ENCODE assay signal across 8 mouse cellular contexts in the genomic region with DNA sequence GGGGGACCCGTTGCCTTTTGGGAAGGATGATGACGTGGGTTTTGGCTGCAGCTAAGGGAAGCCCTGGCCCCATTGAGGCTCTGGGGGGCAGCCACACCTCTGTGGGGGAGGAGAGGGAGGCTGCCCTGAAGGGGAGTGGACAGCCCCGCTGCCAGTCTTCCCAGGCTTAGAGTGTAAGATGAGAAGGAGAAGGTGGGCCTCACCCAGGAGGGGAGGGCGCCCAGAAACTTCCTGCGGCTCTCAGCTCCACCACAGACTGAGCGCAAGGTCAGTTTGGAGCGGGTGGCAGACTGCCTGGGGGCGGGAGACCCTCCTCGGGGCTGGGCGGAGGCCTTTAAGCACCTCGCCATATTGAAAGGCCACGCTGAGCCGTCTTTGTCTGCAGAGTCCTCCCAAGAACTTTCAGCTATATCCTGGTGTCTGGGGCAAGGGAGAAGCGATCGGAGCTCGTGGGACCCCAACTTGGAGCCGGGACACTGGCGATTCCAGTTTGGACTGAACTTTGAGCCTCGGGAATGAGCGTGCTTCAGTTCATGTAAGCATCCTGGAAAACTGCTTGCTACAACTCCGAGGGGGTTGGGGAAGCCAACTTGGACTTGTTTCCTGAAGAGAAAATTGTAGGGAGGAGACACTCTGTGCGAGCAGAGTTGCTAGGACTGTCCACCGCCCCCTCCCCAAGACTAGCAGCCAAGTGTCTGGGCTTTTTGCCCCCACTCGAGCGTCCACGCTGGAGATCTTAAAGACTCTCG. TPM values are rescaled to one million over a fixed set of nuclear protein-coding genes. Genes with fewer than 3 reads are reported as not detected.
DNase-seq lines count a peak whose midpoint lies in the region; ATAC-seq and TF ChIP-seq lines count a peak whose summit lies in the region.

No protein-coding gene starts in this region.

- no peak for TF ChIP-seq EP300 in lung, postnatal 0 days (IDR thresholded peaks at IDR 0.05)

- WGBS in embryonic facial prominence, embryonic 10.5 days: under 1% methylated on average over 27 of the region's 27 CpGs
- WGBS in heart, embryonic 10.5 days: under 1% methylated on average over 27 of the region's 27 CpGs
- WGBS in lung, postnatal 0 days: under 1% methylated on average over 27 of the region's 27 CpGs

- H3K4me2 ChIP-seq in lung, postnatal 0 days (replicated peaks; ENCODE audit: low read depth, low read length): peak overlapping the region; percentile 78

- H3K27ac ChIP-seq in embryonic facial prominence, embryonic 10.5 days (replicated peaks): peak overlapping the region; percentile 92
- peak overlapping the region; percentile 97 for H3K27ac ChIP-seq in heart, embryonic 10.5 days
- H3K27ac ChIP-seq in lung, postnatal 0 days (ENCODE audit: low read length): peak overlapping the region; percentile 78

- no peak for ATAC-seq in erythroblast, adult 5-6 weeks (replicated peaks; ENCODE audit: low FRiP score, poor library complexity, severe bottlenecking)
- ATAC-seq in lung, postnatal 0 days: peak; percentile 91

- H3K9ac ChIP-seq in lung, postnatal 0 days (replicated peaks; ENCODE audit: low read depth): peak overlapping the region; percentile 60

- peak; percentile 93 for DNase-seq in embryonic facial prominence, embryonic 10.5 days (ENCODE audit: low spot score)
- peak; percentile 97 for DNase-seq in heart, embryonic 10.5 days (ENCODE audit: low spot score)
- peak; percentile 57 for DNase-seq in kidney, adult 9 months
- peak; percentile 90 for DNase-seq in lung, postnatal 0 days (ENCODE audit: low spot score)
- DNase-seq in ovary, postnatal 14 days (ENCODE audit: low spot score): peak; percentile 82
- DNase-seq in layer of hippocampus, adult 11-12 months (ENCODE audit: low spot score): no peak

- H3K27me3 ChIP-seq in erythroblast, embryonic 14.5 days (ENCODE audit: control insufficient read depth): peaks cover 22% of the 10 kb centered on the region
- H3K27me3 ChIP-seq in embryonic facial prominence, embryonic 10.5 days (replicated peaks; ENCODE audit: low read depth, poor library complexity, severe bottlenecking): no peaks in the 10 kb centered on the region
- H3K27me3 ChIP-seq in heart, embryonic 10.5 days (ENCODE audit: insufficient read depth, poor library complexity, severe bottlenecking): no peaks in the 10 kb centered on the region
- no peaks in the 10 kb centered on the region for H3K27me3 ChIP-seq in lung, postnatal 0 days (replicated peaks; ENCODE audit: insufficient read depth, low read length)

- TF ChIP-seq CTCF in lung, postnatal 0 days (IDR thresholded peaks at IDR 0.05): no peak

- no peaks in the 10 kb centered on the region for H3K9me3 ChIP-seq in erythroblast, embryonic 14.5 days (ENCODE audit: control insufficient read depth, low read length)
- 0 out of 2 replicates have a peak, but pooled peaks cover 4% of the 10 kb centered on the region for H3K9me3 ChIP-seq in embryonic facial prominence, embryonic 10.5 days
- 0 out of 2 replicates have a peak, but pooled peaks cover 3% of the 10 kb centered on the region for H3K9me3 ChIP-seq in heart, embryonic 10.5 days
- no peaks in the 10 kb centered on the region for H3K9me3 ChIP-seq in lung, postnatal 0 days (ENCODE audit: low read length)

- H3K4me3 ChIP-seq in erythroblast, embryonic 14.5 days (replicated peaks): peak overlapping the region; percentile 55
- H3K4me3 ChIP-seq in embryonic facial prominence, embryonic 10.5 days: peak overlapping the region; percentile 72
- peak overlapping the region; percentile 82 for H3K4me3 ChIP-seq in heart, embryonic 10.5 days
- H3K4me3 ChIP-seq in lung, postnatal 0 days (ENCODE audit: low read depth, low read length): peak overlapping the region; percentile 51

- H3K4me1 ChIP-seq in erythroblast, embryonic 14.5 days (ENCODE audit: control insufficient read depth): peaks cover 34% of the 10 kb centered on the region
- peaks cover 69% of the 10 kb centered on the region for H3K4me1 ChIP-seq in embryonic facial prominence, embryonic 10.5 days
- H3K4me1 ChIP-seq in heart, embryonic 10.5 days: peaks cover 63% of the 10 kb centered on the region
- H3K4me1 ChIP-seq in lung, postnatal 0 days (ENCODE audit: insufficient read depth, low read depth, low read length): peaks cover 15% of the 10 kb centered on the region

- H3K36me3 ChIP-seq in erythroblast, embryonic 14.5 days (ENCODE audit: control insufficient read depth): peaks cover 7% of the 10 kb centered on the region
- peaks cover 41% of the 10 kb centered on the region for H3K36me3 ChIP-seq in embryonic facial prominence, embryonic 10.5 days (replicated peaks)
- peaks cover 41% of the 10 kb centered on the region for H3K36me3 ChIP-seq in heart, embryonic 10.5 days
- H3K36me3 ChIP-seq in lung, postnatal 0 days (ENCODE audit: insufficient read depth, low read length): no peaks in the 10 kb centered on the region

RNA-seq across cellular contexts. Expression of gene Ccdc8, which starts 1.3 kb away (rescaled TPM):
- polyA plus RNA-seq in erythroblast, embryonic 14.5 days (2012): 0.05 and 0.08 TPM in 2 replicates
- 0.19 TPM in 1 of 2 replicates, not detected in the other for total RNA-seq in erythroblast, adult 5-6 weeks (2015; ENCODE audit: low replicate concordance)
- total RNA-seq in erythroblast, adult 5-6 weeks (2017; ENCODE audit: low replicate concordance): 0.14 and 1.0 TPM in 2 replicates
- polyA plus RNA-seq in embryonic facial prominence, embryonic 10.5 days (2016; fragmentation: Nextera tagmentation; extraction: Ambion mirVana): 10.5 and 11.9 TPM in 2 replicates
- polyA plus RNA-seq in heart, embryonic 10.5 days (2016; fragmentation: Nextera tagmentation; extraction: Ambion mirVana): 13.3 and 19.7 TPM in 2 replicates
- 7.8 and 8.0 TPM in 2 replicates for polyA plus RNA-seq in lung, postnatal 0 days (2015; fragmentation: Nextera tagmentation; extraction: Ambion mirVana)

RNA-seq across cellular contexts. Expression of gene Gm42372, which starts 10.9 kb away (rescaled TPM):
- not detected in 2 replicates for polyA plus RNA-seq in erythroblast, embryonic 14.5 days (2012)
- total RNA-seq in erythroblast, adult 5-6 weeks (2015; ENCODE audit: low replicate concordance): not detected in 2 replicates
- 0.28 TPM in 1 of 2 replicates, not detected in the other for total RNA-seq in erythroblast, adult 5-6 weeks (2017; ENCODE audit: low replicate concordance)
- polyA plus RNA-seq in embryonic facial prominence, embryonic 10.5 days (2016; fragmentation: Nextera tagmentation; extraction: Ambion mirVana): 0.59 and 0.86 TPM in 2 replicates
- polyA plus RNA-seq in heart, embryonic 10.5 days (2016; fragmentation: Nextera tagmentation; extraction: Ambion mirVana): 0.22 and 0.24 TPM in 2 replicates
- polyA plus RNA-seq in lung, postnatal 0 days (2015; fragmentation: Nextera tagmentation; extraction: Ambion mirVana): 0.02 and 0.04 TPM in 2 replicates

RNA-seq across cellular contexts. Expression of gene Ppp5c, which starts 33.9 kb away (rescaled TPM):
- polyA plus RNA-seq in erythroblast, embryonic 14.5 days (2012): 7.3 and 7.7 TPM in 2 replicates
- 14.0 and 21.3 TPM in 2 replicates for total RNA-seq in erythroblast, adult 5-6 weeks (2015; ENCODE audit: low replicate concordance)
- 10.6 and 18.9 TPM in 2 replicates for total RNA-seq in erythroblast, adult 5-6 weeks (2017; ENCODE audit: low replicate concordance)
- 138 and 146 TPM in 2 replicates for polyA plus RNA-seq in embryonic facial prominence, embryonic 10.5 days (2016; fragmentation: Nextera tagmentation; extraction: Ambion mirVana)
- polyA plus RNA-seq in heart, embryonic 10.5 days (2016; fragmentation: Nextera tagmentation; extraction: Ambion mirVana): 112 and 124 TPM in 2 replicates
- polyA plus RNA-seq in lung, postnatal 0 days (2015; fragmentation: Nextera tagmentation; extraction: Ambion mirVana): 65.1 and 71.8 TPM in 2 replicates

RNA-seq across cellular contexts. Expression of gene Pnmal1, which starts 34.3 kb away (rescaled TPM):
- not detected in 2 replicates for polyA plus RNA-seq in erythroblast, embryonic 14.5 days (2012)
- not detected in 2 replicates for total RNA-seq in erythroblast, adult 5-6 weeks (2015; ENCODE audit: low replicate concordance)
- not detected in 2 replicates for total RNA-seq in erythroblast, adult 5-6 weeks (2017; ENCODE audit: low replicate concordance)
- 3.4 and 4.0 TPM in 2 replicates for polyA plus RNA-seq in embryonic facial prominence, embryonic 10.5 days (2016; fragmentation: Nextera tagmentation; extraction: Ambion mirVana)
- 0.16 and 0.30 TPM in 2 replicates for polyA plus RNA-seq in heart, embryonic 10.5 days (2016; fragmentation: Nextera tagmentation; extraction: Ambion mirVana)
- 0.04 TPM in 1 of 2 replicates, not detected in the other for polyA plus RNA-seq in lung, postnatal 0 days (2015; fragmentation: Nextera tagmentation; extraction: Ambion mirVana)

RNA-seq across cellular contexts. Expression of gene Pnmal2, which starts 49.3 kb away (rescaled TPM):
- 0.02 TPM in 1 of 2 replicates, not detected in the other for polyA plus RNA-seq in erythroblast, embryonic 14.5 days (2012)
- not detected in 2 replicates for total RNA-seq in erythroblast, adult 5-6 weeks (2015; ENCODE audit: low replicate concordance)
- not detected in 2 replicates for total RNA-seq in erythroblast, adult 5-6 weeks (2017; ENCODE audit: low replicate concordance)
- 2.9 and 4.6 TPM in 2 replicates for polyA plus RNA-seq in embryonic facial prominence, embryonic 10.5 days (2016; fragmentation: Nextera tagmentation; extraction: Ambion mirVana)
- 1.7 and 2.2 TPM in 2 replicates for polyA plus RNA-seq in heart, embryonic 10.5 days (2016; fragmentation: Nextera tagmentation; extraction: Ambion mirVana)
- 1.9 and 2.0 TPM in 2 replicates for polyA plus RNA-seq in lung, postnatal 0 days (2015; fragmentation: Nextera tagmentation; extraction: Ambion mirVana)
